ENCODE assay signal across 11 mouse cellular contexts in the genomic region with DNA sequence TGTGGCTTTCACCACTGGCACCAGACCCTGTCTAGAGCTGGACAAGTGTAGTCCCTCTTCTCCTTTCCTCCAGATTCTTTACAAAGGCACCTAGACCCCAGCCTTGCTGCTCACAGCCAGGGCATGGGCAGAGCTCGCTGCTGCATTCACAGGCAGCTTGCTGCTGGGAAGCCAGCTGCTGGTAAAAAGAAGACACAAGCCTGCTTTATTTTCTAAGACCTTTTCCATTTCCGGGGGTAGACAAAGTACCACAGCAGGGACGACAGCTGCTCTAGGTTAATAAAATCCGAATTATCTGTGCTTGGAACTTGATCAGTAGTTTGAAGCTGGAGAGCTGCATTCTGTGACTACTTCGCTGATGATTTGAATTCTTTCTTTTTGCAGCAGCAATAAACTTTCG. TPM values are rescaled to one million over a fixed set of nuclear protein-coding genes. Genes with fewer than 3 reads are reported as not detected.
A peak's percentile ranks its signal among the peaks of the same experiment; 100 is the strongest.
DNase-seq lines count a peak whose midpoint lies in the region; ATAC-seq and TF ChIP-seq lines count a peak whose summit lies in the region.
"Had no signal": no experiment of that assay in that cellular context is flagged by ENCODE, and none has a peak within 500 bp of the region (broad histone marks: within the 10 kb centered on the region; RNA-seq: fewer than 3 reads in every experiment).

No protein-coding gene starts in this region.

- intact Hi-C loops in left cerebral cortex, adult 2 months (cut with DNase I) = no loop called here
- intact Hi-C loops in left cerebral cortex, postnatal 25 days (cut with DNase I) = no loop called here

- DNase-seq in frontal cortex, postnatal 25 days (ENCODE audit: low spot score in 2 of 2) = no peak
- DNase-seq in left cerebral cortex, adult 2 months (ENCODE audit: extremely low spot score in 1 of 2, low spot score in 2 of 2) = no peak
- no peak for DNase-seq in left cerebral cortex, postnatal 25 days (ENCODE audit: low spot score in 2 of 2)
- DNase-seq in cerebellum, postnatal 10 days = no peak
- DNase-seq in layer of hippocampus, postnatal 25 days (ENCODE audit: extremely low spot score in 1 of 2, low spot score in 1 of 2) = no peak
- DNase-seq: adrenal gland, postnatal 36 days; cerebellum, adult 9-10 months had no signal

- WGBS in embryonic facial prominence, embryonic 12.5 days = 28% methylated on average over 6 of the region's 6 CpGs
- WGBS in neural tube, embryonic 13.5 days = 25% methylated on average over 6 of the region's 6 CpGs

- no peaks in the 10 kb centered on the region for H3K36me3 ChIP-seq in embryonic facial prominence, embryonic 12.5 days
- no peaks in the 10 kb centered on the region for H3K36me3 ChIP-seq in neural tube, embryonic 13.5 days
- H3K36me3 ChIP-seq: liver, embryonic 15.5 days had no signal

- H3K27ac ChIP-seq in left cerebral cortex, adult 2 months = peak overlapping the region; percentile 63
- 0 out of 2 replicates have a peak overlapping the region, but pooled peaks have one; percentile 65 for H3K27ac ChIP-seq in embryonic facial prominence, embryonic 12.5 days
- peak overlapping the region; percentile 54; the same call in 1 of the 2 replicates for H3K27ac ChIP-seq in neural tube, embryonic 13.5 days (replicated peaks)
- H3K27ac ChIP-seq: liver, embryonic 15.5 days had no signal

- peak; percentile 21; the same call in 1 of the 2 replicates for ATAC-seq in frontal cortex, adult (ENCODE audit: low TSS enrichment)
- ATAC-seq in embryonic facial prominence, embryonic 12.5 days (ENCODE audit: insufficient number of reproducible peaks, insufficient read depth, low FRiP score, low TSS enrichment) = no peak
- ATAC-seq in neural tube, embryonic 13.5 days (ENCODE audit: low read depth) = no peak; the same call in 1 of the 2 replicates

- no peak overlapping the region for H3K4me3 ChIP-seq in left cerebral cortex, adult 2 months
- no peak overlapping the region for H3K4me3 ChIP-seq in embryonic facial prominence, embryonic 12.5 days
- H3K4me3 ChIP-seq in neural tube, embryonic 13.5 days = no peak overlapping the region
- H3K4me3 ChIP-seq: liver, embryonic 15.5 days had no signal

- peaks cover 38% of the 10 kb centered on the region for H3K4me1 ChIP-seq in embryonic facial prominence, embryonic 12.5 days
- H3K4me1 ChIP-seq in neural tube, embryonic 13.5 days (replicated peaks) = peaks cover 21% of the 10 kb centered on the region
- H3K4me1 ChIP-seq: liver, embryonic 15.5 days had no signal

- H3K9ac ChIP-seq in embryonic facial prominence, embryonic 12.5 days = no peak overlapping the region
- peak overlapping the region; percentile 32; the same call in 1 of the 2 replicates for H3K9ac ChIP-seq in neural tube, embryonic 13.5 days
- H3K9ac ChIP-seq: liver, embryonic 15.5 days had no signal

- no peak overlapping the region for H3K4me2 ChIP-seq in embryonic facial prominence, embryonic 12.5 days (replicated peaks)
- no peak overlapping the region for H3K4me2 ChIP-seq in neural tube, embryonic 13.5 days
- H3K4me2 ChIP-seq: liver, embryonic 15.5 days had no signal

- H3K9me3 ChIP-seq in embryonic facial prominence, embryonic 12.5 days = no peaks in the 10 kb centered on the region
- H3K9me3 ChIP-seq in neural tube, embryonic 13.5 days = no peaks in the 10 kb centered on the region
- H3K9me3 ChIP-seq: liver, embryonic 15.5 days had no signal

- H3K27me3 ChIP-seq in embryonic facial prominence, embryonic 12.5 days = no peaks in the 10 kb centered on the region
- H3K27me3 ChIP-seq in neural tube, embryonic 13.5 days = no peaks in the 10 kb centered on the region
- H3K27me3 ChIP-seq: liver, embryonic 15.5 days had no signal

- no peak for TF ChIP-seq CTCF in left cerebral cortex, adult 2 months (IDR thresholded peaks at IDR 0.05)

RNA-seq across cellular contexts. Expression of a gene that starts 59.2 kb away (rescaled TPM):
- total RNA-seq in left cerebral cortex, adult 2 months (2021) = 10 to 100 TPM; 47.9 to 50.8 TPM
- 10 to 100 TPM; 43.9 to 47.8 TPM for total RNA-seq in left cerebral cortex, postnatal 25 days (2021)
- polyA plus RNA-seq in embryonic facial prominence, embryonic 12.5 days (2016; fragmentation: Nextera tagmentation; extraction: Ambion mirVana) = 16.5 and 17.3 TPM in 2 replicates
- polyA plus RNA-seq in neural tube, embryonic 13.5 days (2015; fragmentation: Nextera tagmentation; extraction: Ambion mirVana) = 25.5 and 29.1 TPM in 2 replicates
- 1 to 10 TPM; 8.4 to 9.9 TPM for total RNA-seq in layer of hippocampus, postnatal 25 days (2021)

Comparison
In these comparisons a context has a peak if more than half of its experiments do, and no peak if none do; other contexts are left out.
1. RNA of a gene that starts 59.2 kb away (total RNA-seq): 47.9 to 50.8 TPM in left cerebral cortex, adult 2 months and 43.9 to 47.8 TPM in left cerebral cortex, postnatal 25 days; 8.4 to 9.9 TPM in layer of hippocampus, postnatal 25 days; every median in the first group is over 4 times any median in the second.
2. Peak in every context shown above with its lines, with median percentiles within 50 percentile points of each other: H3K27ac ChIP-seq.